Mouse (Mus musculus) G1E (cell line): ENCODE measurements around the gene Ntrk1. TPM values are rescaled to one million over a fixed set of nuclear protein-coding genes. Genes with fewer than 3 reads are reported as not detected.

ENCODE experiments used
- ATAC-seq: 2 replicates; pipeline ENCODE4 v1.8.0; 2016; ENCODE audit warnings: mild to moderate bottlenecking; ENCODE audit not compliant: insufficient number of reproducible peaks, poor library complexity, low FRiP score, severe bottlenecking; ENCODE audit errors: extremely low read depth
- DNase-seq: peaks from one replicate; pipeline ENCODE4 v3.0.0; 2012; ENCODE audit warnings: low spot score
- H3K27me3 ChIP-seq: 2 replicates; pipeline ENCODE4 v1.6.1; 2012; ENCODE audit warnings: mild to moderate bottlenecking, low read length, inconsistent platforms; ENCODE audit not compliant: insufficient read depth
- H3K36me3 ChIP-seq: replicated peaks from 2 replicates; pipeline ENCODE3; 2012; ENCODE audit warnings: mild to moderate bottlenecking, inconsistent platforms
- H3K4me1 ChIP-seq: 2 replicates; pipeline ENCODE4 v1.6.1; 2012; ENCODE audit warnings: low read depth, low read length, inconsistent platforms, mixed read lengths; ENCODE audit not compliant: insufficient read depth
- H3K4me3 ChIP-seq: 2 replicates; pipeline ENCODE4 v1.5.1; 2012; ENCODE audit warnings: low read depth, mild to moderate bottlenecking, inconsistent platforms, low read length, moderate library complexity, mixed read lengths
- H3K9me3 ChIP-seq: replicated peaks from 2 replicates; pipeline ENCODE4 v1.6.1; 2012; ENCODE audit warnings: inconsistent platforms
- CTCF ChIP-seq: IDR thresholded peaks from 2 replicates; pipeline ENCODE4 v1.5.1; 2012; ENCODE audit warnings: low read depth, low read length, inconsistent platforms, mixed read lengths
- GATA1 ChIP-seq: IDR thresholded peaks from 2 replicates; pipeline ENCODE4 v1.6.1; 2012; ENCODE audit warnings: borderline replicate concordance, low read length, inconsistent platforms, mixed read lengths
- GATA2 ChIP-seq: IDR thresholded peaks from 2 replicates; pipeline ENCODE4 v1.6.1; 2012; ENCODE audit warnings: low read depth, low read length, inconsistent platforms, borderline replicate concordance
- POLR2AphosphoS5 ChIP-seq: IDR thresholded peaks from 2 replicates; pipeline ENCODE4 v1.6.1; 2012; ENCODE audit warnings: low read depth, low read length, inconsistent platforms; ENCODE audit not compliant: insufficient replicate concordance
- TAL1 ChIP-seq: conservative IDR thresholded peaks from 2 replicates; pipeline ENCODE4 v1.6.1; 2012; ENCODE audit warnings: low read depth, low read length, inconsistent platforms, mixed read lengths
- polyA plus RNA-seq: library from polyadenylated mRNA; stranded (reverse); fragments of >175 nt; gene quantifications from 2 replicates; pipeline ENCODE4 v1.2.3, GENCODE M21; 2012
- total RNA-seq, 2 experiments: library from RNA; stranded (forward) in 1 of 2; stranded (reverse) in 1 of 2; fragments of 200-1000 nt in 1 of 2; fragments of >200 nt in 1 of 2; fragmentation: Nextera tagmentation in 1 of 2; gene quantifications; 2 replicates each; pipeline ENCODE4 v1.2.3; 2014 to 2017

The Ntrk1 gene
- total and polyA plus RNA-seq, 3 experiments: not detected

- TF ChIP-seq TAL1: no peak
- no peak for TF ChIP-seq CTCF
- TF ChIP-seq POLR2AphosphoS5: no peak
- TF ChIP-seq GATA2: no peak
- no peak for TF ChIP-seq GATA1
- no peak for DNase-seq
- no peak overlapping the region for H3K4me3 ChIP-seq
- no peaks in the 10 kb centered on the region for H3K9me3 ChIP-seq
- H3K36me3 ChIP-seq: no peaks in the 10 kb centered on the region
- peaks cover 17% of the 10 kb centered on the region for H3K27me3 ChIP-seq
- no peaks in the 10 kb centered on the region for H3K4me1 ChIP-seq
- ATAC-seq: no peak
Observed at GRCm38 (mm10) chr3:87785626-87786214, 9.2 kb downstream of the Ntrk1 start.

GRCm38 (mm10) chr3:87785156-87785555 is 9.8 kb downstream of the Ntrk1 start:
- H3K36me3 ChIP-seq: no peaks in the 10 kb centered on the region
- TF ChIP-seq GATA2 (no peak), GATA1 (no peak), CTCF (no peak), POLR2AphosphoS5 (no peak), TAL1 (no peak)
- H3K27me3 ChIP-seq: peaks cover 17% of the 10 kb centered on the region

GRCm38 (mm10) chr3:87783282-87784023 is 11.5 kb downstream of the Ntrk1 start:
- no peaks in the 10 kb centered on the region for H3K9me3 ChIP-seq
- peaks cover 25% of the 10 kb centered on the region for H3K27me3 ChIP-seq
- no peaks in the 10 kb centered on the region for H3K36me3 ChIP-seq
- no peak for TF ChIP-seq TAL1
- TF ChIP-seq GATA2: no peak
- TF ChIP-seq POLR2AphosphoS5: no peak
- TF ChIP-seq GATA1: no peak
- no peak for TF ChIP-seq CTCF
- ATAC-seq (no peak), DNase-seq (no peak)
- no peaks in the 10 kb centered on the region for H3K4me1 ChIP-seq
- no peak overlapping the region for H3K4me3 ChIP-seq

More at GRCm38 (mm10) chr3:87785156-87785555, 9.8 kb downstream of the Ntrk1 start:
- DNase-seq (no peak), ATAC-seq (no peak)
- H3K4me3 ChIP-seq: no peak overlapping the region
- H3K4me1 ChIP-seq: no peaks in the 10 kb centered on the region
- no peaks in the 10 kb centered on the region for H3K9me3 ChIP-seq

GRCm38 (mm10) chr3:87779086-87779485 is 15.9 kb downstream of the Ntrk1 start:
- H3K36me3 ChIP-seq: no peaks in the 10 kb centered on the region
- DNase-seq: no peak
- no peaks in the 10 kb centered on the region for H3K4me1 ChIP-seq
- ATAC-seq: no peak
- no peaks in the 10 kb centered on the region for H3K9me3 ChIP-seq
- peaks cover 37% of the 10 kb centered on the region for H3K27me3 ChIP-seq
- TF ChIP-seq GATA2 (no peak), GATA1 (no peak), TAL1 (no peak), CTCF (no peak), POLR2AphosphoS5 (no peak)
- H3K4me3 ChIP-seq: no peak overlapping the region

GRCm38 (mm10) chr3:87778283-87778682 is 16.7 kb downstream of the Ntrk1 start:
- no peaks in the 10 kb centered on the region for H3K4me1 ChIP-seq
- no peak for TF ChIP-seq TAL1
- no peak for TF ChIP-seq CTCF
- no peaks in the 10 kb centered on the region for H3K9me3 ChIP-seq
- no peak overlapping the region for H3K4me3 ChIP-seq
- DNase-seq (no peak), ATAC-seq (no peak)
- H3K27me3 ChIP-seq: peaks cover 31% of the 10 kb centered on the region
- H3K36me3 ChIP-seq: no peaks in the 10 kb centered on the region

GRCm38 (mm10) chr3:87771088-87771487 is 23.9 kb downstream of the Ntrk1 start:
- ATAC-seq: no peak
- Histone ChIP-seq H3K9me3 (no peaks in the 10 kb centered on the region), H3K36me3 (no peaks in the 10 kb centered on the region), H3K4me1 (peaks cover 3% of the 10 kb centered on the region), H3K27me3 (peaks cover 44% of the 10 kb centered on the region), H3K4me3 (no peak overlapping the region)
- no peak for TF ChIP-seq GATA2
- TF ChIP-seq TAL1: no peak
- no peak for TF ChIP-seq GATA1
- no peak for TF ChIP-seq POLR2AphosphoS5
- TF ChIP-seq CTCF: no peak
- no peak for DNase-seq
